Mouse (Mus musculus) brain, adult 2 months (tissue): ENCODE results near the gene Efcab3.

Experiments
- DNase-seq: peaks from one replicate; pipeline ENCODE4 v3.0.0; 2011; ENCODE audit warnings: low read depth, low spot score

Gene Efcab3

GRCm38 (mm10) chr11:105146593-105146992, 83.2 kb downstream of the Efcab3 start, which contains the start of gene Gm10842:
TSS of gene Gm10842 (plus strand) at chr11:105146893.
- DNase-seq = no peak

GRCm38 (mm10) chr11:105149353-105149752, 86.0 kb downstream of the Efcab3 start:
- DNase-seq = no peak

- no peak for DNase-seq
Measured at GRCm38 (mm10) chr11:105149766-105150165, 86.4 kb downstream of the Efcab3 start.

GRCm38 (mm10) chr11:105150691-105151090, 87.3 kb downstream of the Efcab3 start:
- DNase-seq = no peak

GRCm38 (mm10) chr11:105151226-105152016, 88.0 kb downstream of the Efcab3 start:
- DNase-seq = no peak

- no peak for DNase-seq
Measured at GRCm38 (mm10) chr11:105152017-105152300, 88.6 kb downstream of the Efcab3 start.

- DNase-seq = no peak
Measured at GRCm38 (mm10) chr11:105152357-105152899, 89.0 kb downstream of the Efcab3 start.

- DNase-seq = no peak
Measured at GRCm38 (mm10) chr11:105153068-105153833, 89.9 kb downstream of the Efcab3 start.

GRCm38 (mm10) chr11:105155915-105156314, 92.5 kb downstream of the Efcab3 start:
- no peak for DNase-seq

GRCm38 (mm10) chr11:105156748-105157267, 93.4 kb downstream of the Efcab3 start:
- peak; percentile 10 for DNase-seq

- DNase-seq = no peak
Measured at GRCm38 (mm10) chr11:105158047-105158446, 94.7 kb downstream of the Efcab3 start.

GRCm38 (mm10) chr11:105159673-105160360, 96.4 kb downstream of the Efcab3 start:
- no peak for DNase-seq

- no peak for DNase-seq
Measured at GRCm38 (mm10) chr11:105161411-105161810, 98.0 kb downstream of the Efcab3 start.

- DNase-seq = no peak
Measured at GRCm38 (mm10) chr11:105164516-105165510, 101.4 kb downstream of the Efcab3 start.

- DNase-seq = no peak
Measured at GRCm38 (mm10) chr11:105166780-105167179, 103.4 kb downstream of the Efcab3 start.
